Mouse (Mus musculus): ENCODE measurements around the gene Lyz2.
"Not testable (repeated sequence)": the region's sequence is repeated elsewhere in the genome, so short reads cannot be mapped to it uniquely, and the experiment has no call there.

Lyz2 gene

DNA sequence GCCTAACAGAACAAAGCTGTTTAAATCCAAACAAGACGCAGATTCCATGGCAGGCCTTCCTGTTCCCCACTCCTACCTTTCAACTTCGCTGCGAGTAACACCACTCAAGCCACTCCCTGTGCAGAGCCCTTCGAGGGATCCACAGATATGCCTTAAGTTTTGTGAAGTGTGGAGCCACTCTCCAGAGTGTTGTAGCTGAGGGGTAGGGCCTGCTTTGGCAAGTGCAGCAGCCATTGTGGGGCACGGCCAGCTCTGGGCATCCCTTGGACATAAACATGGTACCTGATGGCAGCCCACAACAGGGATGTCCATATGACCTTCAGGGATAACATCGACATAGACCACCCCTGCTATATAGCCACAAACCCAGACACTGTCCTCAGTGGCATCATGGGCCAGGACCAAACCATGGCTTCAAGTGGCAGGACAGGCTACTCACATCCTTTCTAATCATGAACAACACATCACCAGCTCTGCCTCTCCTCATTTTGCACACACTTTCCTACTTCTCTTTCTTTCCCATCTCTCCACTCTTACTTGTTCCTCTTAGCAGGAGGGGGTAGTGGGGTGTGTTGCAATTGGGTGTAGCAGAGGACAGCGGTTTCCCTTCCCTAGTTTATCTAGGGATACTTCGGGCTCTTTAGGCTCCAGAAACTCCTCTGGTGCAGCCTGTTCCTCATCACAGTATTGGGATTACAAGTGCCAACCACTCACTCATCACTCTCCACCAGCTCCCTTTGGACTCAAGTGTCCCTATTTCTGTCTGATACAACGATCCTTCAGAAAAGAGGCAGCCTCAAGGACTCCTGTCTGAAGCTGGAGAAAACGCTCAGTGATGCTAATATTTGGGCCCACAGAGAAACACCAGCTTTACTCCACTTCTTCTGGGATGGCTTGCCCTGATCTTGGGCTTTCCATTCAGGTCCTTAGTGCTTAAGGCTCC, 2.7 kb upstream of the Lyz2 start:
- no peak for DNase-seq

DNA sequence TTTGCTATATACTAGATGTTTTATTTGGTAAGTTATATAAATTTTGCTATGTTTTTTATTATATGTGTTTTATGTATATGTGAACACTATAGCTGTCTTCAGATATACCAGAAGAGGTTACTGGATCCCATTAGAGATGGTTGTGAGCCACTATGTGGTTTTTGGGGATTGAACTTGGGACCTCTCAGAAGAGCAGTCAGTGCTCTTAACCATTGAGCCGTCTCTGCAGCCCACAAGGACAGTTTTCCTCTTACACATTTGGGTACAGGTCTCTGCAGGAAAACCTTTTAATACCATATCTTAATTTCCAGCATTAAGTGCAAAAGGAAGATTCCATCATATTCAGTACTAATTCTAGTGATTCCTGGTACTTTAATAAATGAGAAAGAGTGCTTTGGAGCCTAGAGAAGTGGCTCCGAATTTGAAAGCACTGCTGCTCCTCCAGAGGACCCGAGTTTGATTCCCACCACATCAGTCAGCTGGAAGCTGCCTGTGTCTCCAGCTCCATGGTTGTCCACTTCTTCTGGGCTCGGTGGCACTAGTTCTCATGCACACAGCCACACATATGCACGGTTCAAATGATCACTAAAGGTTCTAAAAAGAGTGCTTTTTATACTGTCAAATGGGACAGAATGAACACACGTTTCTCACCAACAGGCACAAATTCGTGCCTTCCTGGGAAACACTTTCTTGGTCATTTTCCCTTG, 1.9 kb upstream of the Lyz2 start:
- DNase-seq, result no peak

DNA sequence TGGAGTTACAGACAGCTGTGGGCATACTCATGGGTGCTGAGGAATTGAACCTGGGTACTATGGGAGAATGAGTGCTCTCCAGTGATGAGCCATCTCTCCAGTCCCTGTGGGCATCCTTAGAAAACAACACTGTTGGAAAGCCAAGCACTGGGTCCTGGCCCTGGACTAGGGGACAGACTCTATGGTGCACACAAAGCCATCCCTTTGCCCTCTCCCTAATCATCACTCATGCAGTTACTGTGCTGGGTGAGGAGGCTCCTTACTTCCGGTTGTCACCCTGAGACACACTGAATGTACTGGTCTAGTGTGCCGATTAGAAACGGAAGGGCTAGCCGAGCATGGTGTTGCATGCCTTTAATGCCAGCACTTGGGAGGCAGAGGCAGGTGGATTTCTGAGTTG, 1.1 kb upstream of the Lyz2 start:
- not testable (repeated sequence) for DNase-seq

DNA sequence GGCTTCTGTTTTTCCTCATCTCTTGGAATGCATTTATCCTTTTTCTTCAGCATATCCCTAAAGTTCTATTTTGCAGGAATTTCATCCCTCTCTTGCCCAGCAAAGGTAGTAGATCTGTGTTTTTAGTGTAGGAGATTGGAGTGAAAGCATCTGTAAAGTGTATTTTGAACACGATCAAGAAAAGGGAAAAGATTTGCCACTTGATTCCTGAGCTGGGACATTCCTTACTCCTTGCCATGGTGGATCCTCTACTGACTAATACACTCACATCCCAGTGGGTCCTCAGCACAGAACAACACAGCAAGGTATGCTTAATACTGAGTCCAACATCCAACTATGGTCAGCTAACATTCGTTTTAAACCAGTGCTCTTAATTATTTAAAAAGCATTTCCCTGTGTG, 430 bp upstream of the Lyz2 start:
- no peak for DNase-seq

DNA sequence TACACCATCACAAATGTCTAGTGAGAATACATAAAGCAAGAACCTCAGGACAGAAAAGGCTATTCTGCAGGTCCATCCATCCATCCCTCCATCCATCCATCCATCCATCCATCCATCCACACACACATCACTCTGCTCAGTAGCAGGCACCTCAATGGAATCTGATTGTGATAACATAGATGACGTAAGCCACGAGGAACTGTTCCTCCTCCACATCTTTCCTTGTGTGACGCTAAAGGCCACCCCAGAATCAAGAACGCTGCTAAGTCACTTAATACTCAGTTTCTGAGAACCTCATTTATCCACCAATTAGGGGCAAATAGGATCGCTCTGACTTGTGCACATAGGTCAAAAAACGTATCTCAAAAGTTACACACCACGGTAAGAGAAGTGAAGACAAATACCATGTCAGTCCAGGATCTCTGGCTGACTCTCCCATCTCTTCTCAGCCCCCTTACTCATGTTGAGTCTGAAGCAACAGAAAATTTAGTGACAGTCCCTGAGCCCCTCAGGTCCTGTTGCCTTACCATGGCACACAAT, 670 bp downstream of the Lyz2 start:
- DNase-seq, result no peak

DNA sequence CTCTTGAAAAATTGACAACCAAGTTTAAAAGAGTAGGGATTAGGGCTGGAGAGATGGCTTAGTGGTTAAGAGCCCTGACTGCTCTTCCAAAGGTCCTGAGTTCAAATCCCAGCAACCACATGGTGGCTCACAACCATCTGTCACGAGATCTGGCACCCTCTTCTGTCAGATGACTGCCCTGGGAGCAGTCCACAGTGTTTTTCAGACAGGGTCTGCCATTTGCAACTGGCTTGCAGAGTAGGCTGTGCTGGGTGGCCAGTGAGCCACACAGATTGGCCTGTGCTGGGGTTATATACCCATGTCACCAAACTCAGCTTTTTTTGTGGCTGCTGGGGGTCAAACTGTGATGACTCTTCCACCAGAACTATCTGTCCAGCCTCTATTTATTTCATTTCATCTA, 2.1 kb downstream of the Lyz2 start:
- DNase-seq, result no peak

DNA sequence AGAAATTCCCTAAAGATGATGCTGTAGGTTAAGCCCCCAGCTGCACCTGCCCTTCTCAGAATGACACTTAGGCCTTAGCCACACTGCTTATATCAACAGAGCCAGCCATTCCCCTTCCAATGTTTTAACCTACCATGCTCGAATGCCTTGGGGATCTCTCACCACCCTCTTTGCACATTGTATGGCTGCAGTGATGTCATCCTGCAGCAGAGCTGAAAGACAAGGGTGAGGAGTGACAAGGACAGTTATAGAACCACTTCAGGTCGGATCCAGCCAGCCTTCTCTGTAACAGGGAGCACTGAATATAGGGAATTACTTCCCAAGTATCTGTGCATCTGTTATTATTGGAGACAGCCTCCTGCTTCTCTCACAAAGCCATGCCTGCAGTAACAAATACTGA, 3.6 kb downstream of the Lyz2 start:
- DNase-seq, result not testable (repeated sequence)

DNA sequence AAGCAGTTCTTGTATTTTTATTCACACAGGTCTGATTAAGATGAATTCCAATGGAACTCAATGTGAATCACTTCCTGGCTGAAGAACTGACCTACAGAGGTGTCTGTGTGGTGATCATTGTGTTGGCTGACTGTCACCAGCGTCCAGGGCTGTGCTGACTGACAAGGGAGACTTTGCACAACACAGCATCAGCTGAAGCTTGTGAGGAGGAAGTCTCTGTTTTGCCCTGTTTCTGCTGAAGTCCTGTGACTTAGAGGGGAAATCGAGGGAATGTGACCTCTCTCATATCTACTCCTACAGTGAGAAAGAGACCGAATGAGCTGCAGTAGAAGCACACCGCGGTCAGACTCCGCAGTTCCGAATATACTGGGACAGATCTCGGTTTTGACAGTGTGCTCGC, 4.3 kb downstream of the Lyz2 start:
- not testable (repeated sequence) for DNase-seq

DNA sequence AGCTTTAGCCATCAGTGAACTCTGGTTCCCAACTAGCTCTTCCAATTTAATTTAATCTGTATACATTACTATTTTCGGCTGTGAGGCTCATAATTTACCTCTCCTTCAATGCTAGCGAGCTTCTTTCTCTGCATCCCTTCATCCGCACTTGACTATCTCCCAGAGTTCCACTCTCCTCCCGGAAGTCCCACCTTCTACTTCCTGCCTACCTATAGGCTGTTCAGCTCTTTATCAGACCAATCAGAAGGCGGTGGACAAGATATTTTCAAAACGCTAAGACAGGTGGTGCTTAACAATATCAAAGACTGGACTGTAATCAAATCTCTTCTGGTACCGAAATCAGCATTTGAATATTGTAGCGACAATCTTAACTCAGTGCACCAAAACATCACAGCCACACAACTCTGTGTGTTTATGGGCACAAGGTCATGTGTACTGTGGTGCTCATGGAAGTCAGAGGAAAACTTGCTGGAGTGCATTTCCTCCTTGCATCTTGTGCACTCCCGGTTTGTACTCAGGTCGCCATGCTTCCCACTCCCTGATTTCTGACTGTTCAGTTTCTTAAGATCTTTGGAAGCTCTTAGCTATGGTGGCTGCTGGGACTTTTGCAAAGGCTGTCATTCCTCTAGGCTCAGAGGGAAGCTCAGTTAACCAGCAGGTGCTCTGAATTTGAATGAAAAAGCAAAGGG, 6.3 kb downstream of the Lyz2 start:
- DNase-seq, result no peak

DNA sequence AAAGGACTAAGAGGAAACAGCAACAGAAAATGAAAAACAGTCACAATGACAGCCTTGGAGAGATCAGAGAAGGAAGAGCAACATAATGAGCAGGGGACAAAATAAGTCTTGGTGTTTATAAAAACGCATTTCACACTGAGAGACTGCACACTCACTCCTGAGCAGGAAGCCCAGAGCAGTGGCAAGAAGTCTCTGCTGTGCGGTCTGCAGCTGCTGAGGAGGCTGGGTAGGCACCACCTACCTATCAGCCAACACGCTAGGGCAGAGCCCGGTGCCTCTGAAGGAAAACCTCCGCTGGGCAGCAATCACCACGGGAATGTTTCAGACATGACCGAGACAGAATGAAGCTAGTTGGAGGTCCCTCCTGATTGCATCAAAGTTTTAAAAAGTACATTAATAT, 7.5 kb downstream of the Lyz2 start:
- not testable (repeated sequence) for DNase-seq

DNA sequence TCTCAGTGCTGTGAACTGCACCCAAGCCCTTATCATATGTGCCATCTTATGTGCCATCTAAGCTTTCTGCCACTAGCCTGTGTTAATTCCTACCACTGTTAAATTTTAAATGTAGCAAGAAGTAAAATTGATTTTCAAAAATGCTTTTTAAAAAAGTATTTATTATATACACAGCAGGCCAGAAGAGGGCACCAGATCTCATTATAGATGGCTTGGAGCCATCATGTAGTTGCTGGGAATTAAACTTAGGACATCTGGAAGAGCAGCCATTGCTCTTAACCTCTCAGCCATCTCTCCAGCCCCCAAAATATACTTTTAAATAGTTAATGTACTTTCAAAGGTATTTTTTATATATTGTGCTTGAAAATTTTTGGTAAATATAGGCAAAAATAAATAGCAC, 10.1 kb downstream of the Lyz2 start:
- DNase-seq, result no peak

DNA sequence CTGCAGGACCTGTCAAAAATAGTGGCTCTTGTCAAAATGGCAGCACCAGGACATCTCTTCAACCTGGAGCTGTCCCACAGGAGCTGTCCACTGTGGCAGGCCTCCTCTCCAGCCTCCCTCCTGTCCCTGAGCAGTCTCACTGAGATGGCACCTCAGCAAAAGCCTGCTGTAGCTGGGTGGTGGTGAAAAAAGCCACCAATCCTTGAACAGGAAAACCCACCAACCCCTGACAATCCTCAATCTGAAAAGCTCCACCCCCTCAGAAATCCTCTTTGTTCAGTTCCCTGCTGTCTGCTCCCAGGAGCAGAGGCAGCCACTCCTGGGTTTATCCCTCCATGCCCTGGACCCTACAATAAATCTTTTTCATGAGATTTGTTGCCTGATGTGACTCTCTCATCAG, 22.3 kb downstream of the Lyz2 start:
- no peak for DNase-seq

DNA sequence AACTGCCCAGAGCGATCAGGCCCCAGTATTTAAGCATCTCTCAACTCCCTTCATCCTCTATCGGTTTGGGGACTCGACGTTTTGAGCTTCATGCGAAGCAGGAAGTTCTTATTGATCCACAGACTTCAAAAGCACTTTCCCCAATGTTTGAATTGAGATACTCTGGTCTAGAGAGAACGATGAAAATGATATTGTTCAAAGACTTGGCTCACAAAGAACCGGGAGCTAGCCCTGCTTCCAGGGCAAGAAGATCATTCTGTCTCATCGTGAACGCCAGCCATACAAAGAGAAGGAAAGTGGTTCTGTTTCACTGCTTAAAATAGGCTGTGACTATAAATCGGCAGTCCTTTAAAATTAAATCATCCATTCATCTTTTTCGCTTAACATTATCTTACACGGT, 43.5 kb downstream of the Lyz2 start, which contains the start of gene 9530003J23Rik:
Gene 9530003J23Rik (minus strand): TSS at position 101 of the 400 bp plus-strand sequence.
- DNase-seq, result no peak

DNA sequence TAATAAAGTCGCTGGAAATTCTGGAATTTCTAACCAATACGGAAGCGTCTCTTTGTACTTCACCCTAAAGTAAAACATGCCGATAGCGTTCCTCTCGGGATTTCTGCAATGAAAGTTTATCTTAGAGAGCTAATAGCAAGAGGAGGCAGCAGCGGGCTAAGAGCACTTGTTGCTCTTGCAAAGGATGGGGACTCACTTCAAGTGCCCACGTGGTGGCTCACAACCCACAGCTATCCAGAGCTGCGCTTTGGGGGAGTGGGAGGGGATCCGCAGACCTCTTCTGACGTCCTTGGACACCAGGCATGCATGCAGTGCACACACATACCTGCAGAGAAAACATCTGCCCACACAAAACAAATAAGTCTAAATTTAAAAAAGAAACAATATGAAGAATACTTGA, 46.3 kb downstream of the Lyz2 start:
- DNase-seq, result no peak

DNA sequence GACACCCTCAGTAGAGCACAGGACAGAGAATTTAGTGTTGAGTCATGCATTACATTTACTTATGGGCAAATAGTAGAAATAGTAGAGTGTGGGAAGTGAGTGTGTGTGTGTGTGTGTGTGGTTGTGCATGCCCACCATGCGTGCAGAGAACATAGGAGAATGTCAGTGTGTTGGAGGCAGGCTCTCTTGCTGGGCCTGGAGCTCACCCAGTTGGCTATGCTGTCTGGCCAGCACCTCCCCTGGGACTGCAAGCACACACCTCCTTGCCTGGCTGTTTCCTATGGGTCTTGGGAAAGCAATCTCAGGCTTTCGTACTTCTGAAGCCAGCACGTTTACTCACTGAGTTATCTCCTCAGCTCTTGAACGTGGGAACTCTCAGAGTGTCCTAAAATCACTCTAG, 47.3 kb downstream of the Lyz2 start:
- no peak for DNase-seq

DNA sequence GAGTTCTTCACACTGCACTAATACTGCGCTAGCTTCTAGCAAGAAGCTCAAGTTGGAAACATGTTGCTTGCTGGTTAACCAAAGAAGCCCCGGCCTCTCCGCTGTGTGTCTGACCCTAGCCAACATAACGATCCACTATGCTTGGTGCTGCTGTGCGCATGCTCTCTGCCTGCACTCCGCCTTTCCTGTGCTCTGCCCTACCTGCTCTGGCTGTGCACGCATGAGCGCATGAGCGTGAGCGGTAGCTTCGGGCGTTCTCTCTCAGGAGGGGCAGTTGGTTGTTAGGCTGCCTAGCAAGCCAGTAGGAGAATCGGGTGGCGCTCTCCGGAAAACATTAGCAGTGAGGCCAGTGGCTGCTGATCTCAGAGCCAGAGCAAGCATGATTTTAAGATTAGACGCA, 52.3 kb downstream of the Lyz2 start:
- peak; percentile 29 for DNase-seq
